Mouse (Mus musculus) forebrain, embryonic 15.5 days (tissue): ENCODE measurements around the gene Btbd10. TPM values are rescaled to one million over a fixed set of nuclear protein-coding genes. Genes with fewer than 3 reads are reported as not detected.

Source experiments
- ATAC-seq: fragments of 200-750 bp; cut with Nextera tagmentation; replicated peaks from 2 replicates; pipeline ENCODE4 v1.8.0; 2017; ENCODE audit warnings: mild to moderate bottlenecking, moderate TSS enrichment, moderate library complexity
- H3K27ac ChIP-seq: fragments of 300-500 bp; sonication (generic); replicated peaks from 2 replicates; pipeline ENCODE4 v1.5.1; 2015; ENCODE audit warnings: mild to moderate bottlenecking, inconsistent platforms
- H3K27me3 ChIP-seq: fragments of 300-500 bp; sonication (generic); 2 replicates; pipeline ENCODE4 v1.6.1; 2015; ENCODE audit warnings: inconsistent platforms
- H3K36me3 ChIP-seq: fragments of 300-500 bp; sonication (generic); 2 replicates; pipeline ENCODE4 v1.6.1; 2015; ENCODE audit warnings: mild to moderate bottlenecking, inconsistent platforms
- H3K4me1 ChIP-seq: fragments of 300-500 bp; sonication (generic); 2 replicates; pipeline ENCODE4 v1.6.1; 2015; ENCODE audit warnings: inconsistent platforms
- H3K4me2 ChIP-seq: fragments of 300-500 bp; sonication (generic); replicated peaks from 2 replicates; pipeline ENCODE4 v1.6.1; 2015; ENCODE audit warnings: mild to moderate bottlenecking, inconsistent platforms
- H3K4me3 ChIP-seq: fragments of 300-500 bp; sonication (generic); 2 replicates; pipeline ENCODE4 v1.5.1; 2015; ENCODE audit warnings: mild to moderate bottlenecking, inconsistent platforms
- H3K9ac ChIP-seq: fragments of 300-500 bp; sonication (generic); replicated peaks from 2 replicates; pipeline ENCODE4 v1.6.1; 2015; ENCODE audit warnings: mild to moderate bottlenecking, inconsistent platforms
- H3K9me3 ChIP-seq: fragments of 300-500 bp; sonication (generic); 2 replicates; pipeline ENCODE4 v1.6.1; 2016; ENCODE audit warnings: inconsistent platforms
- WGBS: fragments of 180-500 bp; shearing (Covaris S2); methylation state at CpG from one replicate; pipeline ENCODE4 v1.1.7; 2015; ENCODE audit warnings: mixed read lengths; 5-methylcytosine and 5-hydroxymethylcytosine counted together
- polyA plus RNA-seq: library from polyadenylated mRNA; unstranded; fragments of >200 nt; fragmentation: Nextera tagmentation; extraction: Ambion mirVana; gene quantifications from 2 replicates; pipeline ENCODE4 v1.2.1, GENCODE M21; 2015

The Btbd10 gene
- polyA plus RNA-seq, 1 experiment from 2014 or later = 69.6 TPM

GRCm38 (mm10) chr7:113349089-113349488 is 20.1 kb downstream of the Btbd10 start:
- H3K9ac ChIP-seq = no peak overlapping the region
- no peaks in the 10 kb centered on the region for H3K36me3 ChIP-seq
- H3K4me3 ChIP-seq = no peak overlapping the region
- H3K9me3 ChIP-seq = no peaks in the 10 kb centered on the region
- H3K27me3 ChIP-seq = no peaks in the 10 kb centered on the region
- H3K4me1 ChIP-seq = peaks cover 7% of the 10 kb centered on the region
- no peak for ATAC-seq
- WGBS = 85% methylated on average over 1 of the region's 1 CpGs
- no peak overlapping the region for H3K4me2 ChIP-seq
- H3K27ac ChIP-seq = no peak overlapping the region

GRCm38 (mm10) chr7:113347694-113348093 is 21.5 kb downstream of the Btbd10 start:
- Histone ChIP-seq H3K27ac (peak overlapping the region; percentile 80), H3K4me2 (peak overlapping the region; percentile 35), H3K9ac (no peak overlapping the region), H3K36me3 (no peaks in the 10 kb centered on the region), H3K4me1 (peaks cover 7% of the 10 kb centered on the region), H3K4me3 (no peak overlapping the region), H3K9me3 (no peaks in the 10 kb centered on the region), H3K27me3 (no peaks in the 10 kb centered on the region)
- peak; percentile 74 for ATAC-seq
- WGBS = 59% methylated on average over 2 of the region's 2 CpGs

- ATAC-seq = peak; percentile 99
- H3K9ac ChIP-seq = no peak overlapping the region
- H3K4me2 ChIP-seq = peak overlapping the region; percentile 35
- WGBS = 24% methylated on average over 4 of the region's 4 CpGs
- peak overlapping the region; percentile 80 for H3K27ac ChIP-seq
- peak overlapping the region; percentile 17 for H3K4me3 ChIP-seq
- H3K9me3 ChIP-seq = no peaks in the 10 kb centered on the region
- no peaks in the 10 kb centered on the region for H3K27me3 ChIP-seq
- H3K36me3 ChIP-seq = no peaks in the 10 kb centered on the region
- H3K4me1 ChIP-seq = peaks cover 7% of the 10 kb centered on the region
These were observed 21.9 kb downstream of the Btbd10 start for GRCm38 (mm10) chr7:113347271-113347670.

- H3K36me3 ChIP-seq = 0 out of 2 replicates have a peak, but pooled peaks cover 2% of the 10 kb centered on the region
- no peaks in the 10 kb centered on the region for H3K9me3 ChIP-seq
- H3K27me3 ChIP-seq = no peaks in the 10 kb centered on the region
- 90% methylated on average over 8 of the region's 8 CpGs for WGBS
- H3K27ac ChIP-seq = no peak overlapping the region
- no peaks in the 10 kb centered on the region for H3K4me1 ChIP-seq
- H3K4me2 ChIP-seq = no peak overlapping the region
- ATAC-seq = no peak
- H3K4me3 ChIP-seq = no peak overlapping the region
- H3K9ac ChIP-seq = no peak overlapping the region
These were observed 33.9 kb downstream of the Btbd10 start for GRCm38 (mm10) chr7:113335250-113335649.

- Histone ChIP-seq H3K4me3 (no peak overlapping the region), H3K4me2 (no peak overlapping the region), H3K27ac (no peak overlapping the region), H3K9ac (no peak overlapping the region), H3K9me3 (no peaks in the 10 kb centered on the region), H3K27me3 (no peaks in the 10 kb centered on the region), H3K4me1 (no peaks in the 10 kb centered on the region), H3K36me3 (0 out of 2 replicates have a peak, but pooled peaks cover 2% of the 10 kb centered on the region)
- ATAC-seq = no peak
These were observed 35.2 kb downstream of the Btbd10 start for GRCm38 (mm10) chr7:113334036-113334435.

GRCm38 (mm10) chr7:113320128-113320527 is 49.1 kb downstream of the Btbd10 start:
- H3K9me3 ChIP-seq = no peaks in the 10 kb centered on the region
- H3K27me3 ChIP-seq = no peaks in the 10 kb centered on the region
- H3K4me2 ChIP-seq = no peak overlapping the region
- H3K9ac ChIP-seq = no peak overlapping the region
- ATAC-seq = no peak
- H3K4me3 ChIP-seq = no peak overlapping the region
- H3K27ac ChIP-seq = no peak overlapping the region
- 81% methylated on average over 1 of the region's 1 CpGs for WGBS
- peaks cover 30% of the 10 kb centered on the region for H3K36me3 ChIP-seq
- no peaks in the 10 kb centered on the region for H3K4me1 ChIP-seq

- H3K4me3 ChIP-seq = no peak overlapping the region
- 13% methylated on average over 2 of the region's 2 CpGs for WGBS
- ATAC-seq = peak; percentile 73
- H3K36me3 ChIP-seq = peaks cover 15% of the 10 kb centered on the region; the same call in 1 of the 2 replicates
- no peaks in the 10 kb centered on the region for H3K4me1 ChIP-seq
- no peak overlapping the region for H3K9ac ChIP-seq
- no peaks in the 10 kb centered on the region for H3K27me3 ChIP-seq
- no peak overlapping the region for H3K27ac ChIP-seq
- H3K9me3 ChIP-seq = no peaks in the 10 kb centered on the region
- H3K4me2 ChIP-seq = no peak overlapping the region
These were observed 57.4 kb downstream of the Btbd10 start for GRCm38 (mm10) chr7:113311784-113312183.

- Histone ChIP-seq H3K4me2 (no peak overlapping the region), H3K9ac (no peak overlapping the region), H3K4me1 (no peaks in the 10 kb centered on the region), H3K9me3 (no peaks in the 10 kb centered on the region), H3K27ac (no peak overlapping the region), H3K4me3 (no peak overlapping the region), H3K27me3 (no peaks in the 10 kb centered on the region), H3K36me3 (peaks cover 5% of the 10 kb centered on the region; the same call in 1 of the 2 replicates)
- ATAC-seq = no peak
- WGBS = 58% methylated on average over 3 of the region's 3 CpGs
These were observed 59.1 kb downstream of the Btbd10 start for GRCm38 (mm10) chr7:113310136-113310535.

- H3K9ac ChIP-seq = no peak overlapping the region
- H3K27me3 ChIP-seq = no peaks in the 10 kb centered on the region
- no peak overlapping the region for H3K4me2 ChIP-seq
- peaks cover 6% of the 10 kb centered on the region for H3K4me1 ChIP-seq
- H3K9me3 ChIP-seq = no peaks in the 10 kb centered on the region
- no peak for ATAC-seq
- WGBS = 90% methylated on average over 4 of the region's 4 CpGs
- H3K27ac ChIP-seq = no peak overlapping the region
- H3K4me3 ChIP-seq = no peak overlapping the region
- H3K36me3 ChIP-seq = peaks cover 11% of the 10 kb centered on the region
These were observed 71.4 kb downstream of the Btbd10 start for GRCm38 (mm10) chr7:113297813-113298212.

- Histone ChIP-seq H3K27ac (no peak overlapping the region), H3K36me3 (peaks cover 5% of the 10 kb centered on the region; the same call in 1 of the 2 replicates), H3K27me3 (no peaks in the 10 kb centered on the region), H3K4me1 (peaks cover 6% of the 10 kb centered on the region), H3K4me2 (no peak overlapping the region), H3K9me3 (no peaks in the 10 kb centered on the region), H3K9ac (no peak overlapping the region), H3K4me3 (no peak overlapping the region)
- no peak for ATAC-seq
- WGBS = 49% methylated on average over 17 of the region's 17 CpGs
These were observed 73.9 kb downstream of the Btbd10 start for GRCm38 (mm10) chr7:113295077-113295890.

- peaks cover 5% of the 10 kb centered on the region; the same call in 1 of the 2 replicates for H3K36me3 ChIP-seq
- no peak overlapping the region for H3K4me3 ChIP-seq
- H3K4me2 ChIP-seq = no peak overlapping the region
- H3K27me3 ChIP-seq = no peaks in the 10 kb centered on the region
- no peaks in the 10 kb centered on the region for H3K9me3 ChIP-seq
- H3K4me1 ChIP-seq = peaks cover 6% of the 10 kb centered on the region
- no peak overlapping the region for H3K9ac ChIP-seq
- H3K27ac ChIP-seq = no peak overlapping the region
- ATAC-seq = no peak
- WGBS = 86% methylated on average over 6 of the region's 6 CpGs
These were observed 74.6 kb downstream of the Btbd10 start for GRCm38 (mm10) chr7:113294598-113294997.

- Histone ChIP-seq H3K27me3 (no peaks in the 10 kb centered on the region), H3K9ac (no peak overlapping the region), H3K9me3 (no peaks in the 10 kb centered on the region), H3K4me1 (peaks cover 6% of the 10 kb centered on the region), H3K27ac (no peak overlapping the region), H3K4me2 (no peak overlapping the region), H3K36me3 (peaks cover 3% of the 10 kb centered on the region; the same call in 1 of the 2 replicates), H3K4me3 (no peak overlapping the region)
- ATAC-seq = no peak
- 89% methylated on average over 4 of the region's 4 CpGs for WGBS
These were observed 77.0 kb downstream of the Btbd10 start for GRCm38 (mm10) chr7:113292193-113292592.
